Mouse (Mus musculus): ENCODE measurements around the gene Pnpla2. TPM values are rescaled to one million over a fixed set of nuclear protein-coding genes. Genes with fewer than 3 reads are reported as not detected.

Pnpla2 gene
- polyA plus RNA-seq, 1 experiment from 2014 or later = 28.3 TPM

Other genes starting within 250 kb of the Pnpla2 start
- 1.4 and 2.1 TPM in 2 replicates for gene Lmntd2, start 241.1 kb upstream of the Pnpla2 start, polyA plus RNA-seq (2016; fragmentation: Nextera tagmentation; extraction: Ambion mirVana)
- 22.6 and 41.4 TPM in 2 replicates for gene Rassf7, start 239.3 kb upstream of the Pnpla2 start, polyA plus RNA-seq (2016; fragmentation: Nextera tagmentation; extraction: Ambion mirVana)
- 73.5 and 84.7 TPM in 2 replicates for gene Phrf1, start 226.4 kb upstream of the Pnpla2 start, polyA plus RNA-seq (2016; fragmentation: Nextera tagmentation; extraction: Ambion mirVana)
- 0.39 and 0.60 TPM in 2 replicates for gene Irf7, start 188.7 kb upstream of the Pnpla2 start, polyA plus RNA-seq (2016; fragmentation: Nextera tagmentation; extraction: Ambion mirVana)
- not detected in 2 replicates for gene Cdhr5, start 178.4 kb upstream of the Pnpla2 start, polyA plus RNA-seq (2016; fragmentation: Nextera tagmentation; extraction: Ambion mirVana)
- 1.7 and 5.0 TPM in 2 replicates for gene Sct, start 176.1 kb upstream of the Pnpla2 start, polyA plus RNA-seq (2016; fragmentation: Nextera tagmentation; extraction: Ambion mirVana)
- 0.13 TPM in 1 of 2 replicates, not detected in the other for gene Drd4, start 163.2 kb upstream of the Pnpla2 start, polyA plus RNA-seq (2016; fragmentation: Nextera tagmentation; extraction: Ambion mirVana)
- 35.6 and 39.4 TPM in 2 replicates for gene Deaf1, start 127.5 kb upstream of the Pnpla2 start, polyA plus RNA-seq (2016; fragmentation: Nextera tagmentation; extraction: Ambion mirVana)
- 39.5 and 41.2 TPM in 2 replicates for gene Tmem80, start 127.5 kb upstream of the Pnpla2 start, polyA plus RNA-seq (2016; fragmentation: Nextera tagmentation; extraction: Ambion mirVana)
- gene Eps8l2, start 116.3 kb upstream of the Pnpla2 start, polyA plus RNA-seq (2016; fragmentation: Nextera tagmentation; extraction: Ambion mirVana) = 3.1 and 8.2 TPM in 2 replicates
- gene Taldo1, start 63.0 kb upstream of the Pnpla2 start, polyA plus RNA-seq (2016; fragmentation: Nextera tagmentation; extraction: Ambion mirVana) = 270 and 285 TPM in 2 replicates
- 29.5 and 37.4 TPM in 2 replicates for gene Gatd1, start 41.1 kb upstream of the Pnpla2 start, polyA plus RNA-seq (2016; fragmentation: Nextera tagmentation; extraction: Ambion mirVana)
- gene Cend1, start 25.7 kb upstream of the Pnpla2 start, polyA plus RNA-seq (2016; fragmentation: Nextera tagmentation; extraction: Ambion mirVana) = 13.7 and 23.5 TPM in 2 replicates
- 22.6 and 30.8 TPM in 2 replicates for gene Slc25a22, start 17.3 kb upstream of the Pnpla2 start, polyA plus RNA-seq (2016; fragmentation: Nextera tagmentation; extraction: Ambion mirVana)
- 18.0 and 18.2 TPM in 2 replicates for gene Pidd1, start 11.2 kb upstream of the Pnpla2 start, polyA plus RNA-seq (2016; fragmentation: Nextera tagmentation; extraction: Ambion mirVana)
- gene Rplp2, start 7.8 kb upstream of the Pnpla2 start, polyA plus RNA-seq (2016; fragmentation: Nextera tagmentation; extraction: Ambion mirVana) = 882 and 900 TPM in 2 replicates
- 14.0 and 14.6 TPM in 2 replicates for gene Cracr2b, start 5.9 kb downstream of the Pnpla2 start, polyA plus RNA-seq (2016; fragmentation: Nextera tagmentation; extraction: Ambion mirVana)
- gene Cd151, start 12.2 kb downstream of the Pnpla2 start, polyA plus RNA-seq (2016; fragmentation: Nextera tagmentation; extraction: Ambion mirVana) = 23.1 and 38.2 TPM in 2 replicates
- gene Polr2l, start 19.9 kb downstream of the Pnpla2 start, polyA plus RNA-seq (2016; fragmentation: Nextera tagmentation; extraction: Ambion mirVana) = 73.2 and 74.5 TPM in 2 replicates
- 69.0 and 70.8 TPM in 2 replicates for gene Tspan4, start 20.0 kb downstream of the Pnpla2 start, polyA plus RNA-seq (2016; fragmentation: Nextera tagmentation; extraction: Ambion mirVana)
- 40.5 and 45.3 TPM in 2 replicates for gene Chid1, start 84.7 kb downstream of the Pnpla2 start, polyA plus RNA-seq (2016; fragmentation: Nextera tagmentation; extraction: Ambion mirVana)
- gene Ap2a2, start 107.0 kb downstream of the Pnpla2 start, polyA plus RNA-seq (2016; fragmentation: Nextera tagmentation; extraction: Ambion mirVana) = 79.5 and 79.9 TPM in 2 replicates
- gene Muc6, start 200.1 kb downstream of the Pnpla2 start, polyA plus RNA-seq (2016; fragmentation: Nextera tagmentation; extraction: Ambion mirVana) = 0.09 and 0.13 TPM in 2 replicates
- gene Muc2, start 235.1 kb downstream of the Pnpla2 start, polyA plus RNA-seq (2016; fragmentation: Nextera tagmentation; extraction: Ambion mirVana) = 0.09 and 0.21 TPM in 2 replicates

All from heart, embryonic 10.5 days (tissue).